Mouse (Mus musculus) limb, embryonic 11.5 days (tissue): Measurements from ENCODE around the gene Cyp2c29. TPM values are rescaled to one million over a fixed set of nuclear protein-coding genes. Genes with fewer than 3 reads are reported as not detected.
"Not testable (repeated sequence)": the region's sequence is repeated elsewhere in the genome, so short reads cannot be mapped to it uniquely, and the experiment has no call there.

ENCODE experiments used
- ATAC-seq: fragments of 200-750 bp; cut with Nextera tagmentation; 2 replicates; pipeline ENCODE4 v1.8.0; 2017; ENCODE audit warnings: low read depth; ENCODE audit not compliant: insufficient number of reproducible peaks, low FRiP score, low TSS enrichment
- DNase-seq: peaks from one replicate; pipeline ENCODE4 v3.0.0-alpha.2; 2015; ENCODE audit warnings: low spot score
- H3K27ac ChIP-seq: fragments of 300-500 bp; sonication (generic); replicated peaks from 2 replicates; pipeline ENCODE4 v1.5.1; 2014; ENCODE audit warnings: low read depth, mild to moderate bottlenecking, low read length
- H3K27me3 ChIP-seq: fragments of 300-500 bp; sonication (generic); 2 replicates; pipeline ENCODE4 v1.6.1; 2014; ENCODE audit warnings: mild to moderate bottlenecking, low read length, mixed read lengths; ENCODE audit not compliant: control insufficient read depth, insufficient read depth
- H3K36me3 ChIP-seq: fragments of 300-500 bp; sonication (generic); 2 replicates; pipeline ENCODE4 v1.6.1; 2014; ENCODE audit warnings: mild to moderate bottlenecking, low read length, moderate library complexity, mixed read lengths; ENCODE audit not compliant: control insufficient read depth, insufficient read depth
- H3K4me1 ChIP-seq: fragments of 300-500 bp; sonication (generic); 2 replicates; pipeline ENCODE4 v1.6.1; 2014; ENCODE audit warnings: low read length, mixed read lengths; ENCODE audit not compliant: control insufficient read depth, insufficient read depth
- H3K4me2 ChIP-seq: fragments of 300-500 bp; sonication (generic); 2 replicates; pipeline ENCODE4 v1.6.1; 2014; ENCODE audit warnings: low read depth, mild to moderate bottlenecking, moderate library complexity; ENCODE audit not compliant: severe bottlenecking
- H3K4me3 ChIP-seq: fragments of 300-500 bp; sonication (generic); 2 replicates; pipeline ENCODE4 v1.5.1; 2014; ENCODE audit warnings: low read depth, low read length
- H3K9ac ChIP-seq: fragments of 300-500 bp; sonication (generic); 2 replicates; pipeline ENCODE4 v1.6.1; 2014; ENCODE audit warnings: mild to moderate bottlenecking, low read length
- H3K9me3 ChIP-seq: fragments of 300-500 bp; sonication (generic); 2 replicates; pipeline ENCODE4 v1.6.1; 2016; ENCODE audit warnings: low read length; ENCODE audit not compliant: control insufficient read depth
- WGBS: fragments of 180-500 bp; shearing (Covaris S2); extraction: QIAGEN DNeasy Blood & Tissue Kit; methylation state at CpG from one replicate; pipeline ENCODE4 v1.1.7; 2014; 5-methylcytosine and 5-hydroxymethylcytosine counted together
- polyA plus RNA-seq: library from polyadenylated mRNA; unstranded; fragments of >200 nt; fragmentation: Nextera tagmentation; extraction: Ambion mirVana; gene quantifications from 2 replicates; pipeline ENCODE4 v1.2.1, GENCODE M21; 2014

The Cyp2c29 gene
- polyA plus RNA-seq = not detected in 2 replicates

DNA sequence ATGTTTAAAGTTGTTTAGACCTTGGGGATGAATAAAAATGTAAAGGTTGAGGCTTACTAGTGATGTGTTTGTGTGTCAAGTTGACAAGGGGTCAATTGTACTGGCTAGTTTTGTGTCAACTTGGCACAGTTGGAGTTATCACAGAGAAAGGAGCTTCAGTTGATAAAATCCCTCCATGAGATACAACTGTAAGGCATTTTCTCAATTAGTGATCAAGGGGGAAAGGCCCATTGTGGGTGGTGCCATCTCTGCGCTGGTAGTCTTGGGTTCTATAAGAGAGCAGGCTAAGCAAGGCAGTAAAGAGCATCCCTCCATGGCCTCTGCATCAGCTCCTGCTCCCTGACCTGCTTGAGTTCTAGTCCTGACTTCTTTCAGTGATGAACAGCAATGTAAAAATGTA is at the start of gene Cyp2c29:
TSS of gene Cyp2c29 (plus strand) at position 301 of the 400 bp plus-strand sequence.
- H3K4me3 ChIP-seq, DNase-seq, H3K4me1 ChIP-seq, H3K9ac ChIP-seq, H3K4me2 ChIP-seq, H3K36me3 ChIP-seq, H3K9me3 ChIP-seq, ATAC-seq, H3K27ac ChIP-seq, H3K27me3 ChIP-seq: not testable (repeated sequence)
- WGBS = no CpG with 5 or more reads among the region's 1 CpGs

DNA sequence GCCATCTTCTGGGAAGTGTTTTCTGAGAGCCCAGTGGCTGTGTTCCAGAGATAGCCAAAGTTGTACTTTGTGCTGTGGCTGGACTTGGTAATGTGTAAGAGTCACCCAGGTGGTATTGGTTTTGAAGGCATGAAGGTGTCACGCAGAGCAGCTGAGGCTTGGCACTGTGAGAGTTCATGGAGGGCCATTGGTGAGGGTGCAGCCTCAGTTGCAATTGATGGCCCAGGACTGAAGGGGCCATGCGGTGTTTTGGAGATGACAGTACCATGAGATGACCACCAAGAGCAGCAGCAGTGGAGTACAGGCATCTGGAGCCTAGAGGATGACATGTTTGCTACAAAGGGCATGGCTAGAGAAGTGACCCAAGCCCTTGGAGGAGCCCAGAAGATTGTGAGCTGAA is 2.2 kb upstream of the Cyp2c29 start:
- not testable (repeated sequence) for H3K27me3 ChIP-seq, H3K4me1 ChIP-seq, ATAC-seq, H3K36me3 ChIP-seq, H3K27ac ChIP-seq, H3K4me2 ChIP-seq, DNase-seq, H3K9me3 ChIP-seq, H3K4me3 ChIP-seq, H3K9ac ChIP-seq
- 70% methylated on average over 2 of the region's 2 CpGs for WGBS

DNA sequence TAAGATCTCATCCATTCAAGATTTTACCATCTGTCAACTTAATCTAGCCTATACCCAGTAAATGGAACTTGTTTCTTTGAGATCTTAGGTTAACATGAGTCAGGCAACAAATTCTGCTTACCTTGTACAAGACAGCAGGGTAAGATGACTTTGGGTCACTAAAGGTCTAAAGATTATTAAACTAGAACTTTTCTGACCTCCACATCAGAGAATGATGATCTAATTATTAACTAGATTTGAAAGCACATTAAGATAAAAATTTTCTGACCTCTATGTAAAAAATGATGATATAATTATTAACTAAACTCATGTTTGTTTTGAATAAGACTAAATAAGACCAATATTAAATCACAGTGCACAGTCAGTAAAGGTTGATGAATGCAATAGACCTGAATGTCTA is 13.6 kb downstream of the Cyp2c29 start:
- Histone ChIP-seq H3K27ac (no peak overlapping the region), H3K9ac (no peak overlapping the region)
- no peak for ATAC-seq

DNA sequence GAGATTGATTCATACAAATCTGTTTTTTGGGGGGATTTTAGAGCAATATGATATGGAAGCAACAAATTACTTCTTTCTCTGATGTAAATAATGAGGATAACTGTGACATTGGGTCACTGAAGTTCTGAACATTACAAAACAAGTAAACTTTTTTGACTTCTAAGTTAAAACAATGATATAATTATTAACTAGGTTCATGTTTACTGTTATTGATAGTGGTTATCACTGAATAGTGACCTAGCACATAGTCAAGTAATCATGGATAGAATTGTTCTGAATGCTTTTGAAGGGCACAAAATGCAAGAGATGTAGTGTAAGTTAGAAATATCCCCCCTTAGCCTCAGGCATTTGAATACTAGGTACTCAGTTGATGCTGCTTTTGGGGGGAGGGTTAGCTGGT is 16.4 kb downstream of the Cyp2c29 start:
- no peaks in the 10 kb centered on the region for H3K36me3 ChIP-seq
- H3K4me2 ChIP-seq = no peak overlapping the region
- no peak overlapping the region for H3K9ac ChIP-seq
- no peak overlapping the region for H3K4me3 ChIP-seq
- ATAC-seq (no peak), DNase-seq (no peak)
- no peaks in the 10 kb centered on the region for H3K4me1 ChIP-seq
- no peaks in the 10 kb centered on the region for H3K27me3 ChIP-seq
- peaks cover 4% of the 10 kb centered on the region; the same call in 1 of the 2 replicates for H3K9me3 ChIP-seq
- H3K27ac ChIP-seq = no peak overlapping the region

More for the DNA sequence above, 13.6 kb downstream of the Cyp2c29 start:
- H3K9me3 ChIP-seq = peaks cover 2% of the 10 kb centered on the region; the same call in 1 of the 2 replicates
- no peaks in the 10 kb centered on the region for H3K4me1 ChIP-seq
- no peak overlapping the region for H3K4me2 ChIP-seq
- DNase-seq = no peak
- no peaks in the 10 kb centered on the region for H3K36me3 ChIP-seq
- no peaks in the 10 kb centered on the region for H3K27me3 ChIP-seq
- H3K4me3 ChIP-seq = no peak overlapping the region

DNA sequence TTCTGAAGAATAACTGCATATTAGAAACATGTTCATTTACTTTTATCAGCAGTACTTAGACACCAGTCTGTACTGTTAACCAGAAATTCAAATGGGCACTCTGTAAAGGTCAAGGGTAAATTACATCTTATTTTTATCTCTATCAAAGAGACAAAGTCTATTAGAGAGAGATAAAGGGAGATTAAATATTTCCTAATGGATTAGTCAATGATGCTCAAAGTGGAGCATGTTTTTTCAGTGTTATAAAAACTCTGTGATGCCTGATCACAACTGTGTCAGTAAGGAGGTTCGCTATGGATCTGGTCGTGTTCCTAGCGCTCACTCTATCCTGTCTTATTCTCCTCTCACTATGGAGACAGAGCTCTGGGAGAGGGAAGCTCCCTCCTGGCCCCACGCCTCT is 17.6 kb downstream of the Cyp2c29 start:
- Histone ChIP-seq H3K27ac (no peak overlapping the region), H3K4me2 (no peak overlapping the region), H3K27me3 (no peaks in the 10 kb centered on the region), H3K36me3 (no peaks in the 10 kb centered on the region), H3K4me1 (no peaks in the 10 kb centered on the region), H3K9ac (no peak overlapping the region), H3K4me3 (no peak overlapping the region), H3K9me3 (peaks cover 4% of the 10 kb centered on the region; the same call in 1 of the 2 replicates)
- DNase-seq = no peak
- 71% methylated on average over 4 of the region's 4 CpGs for WGBS
- no peak for ATAC-seq

DNA sequence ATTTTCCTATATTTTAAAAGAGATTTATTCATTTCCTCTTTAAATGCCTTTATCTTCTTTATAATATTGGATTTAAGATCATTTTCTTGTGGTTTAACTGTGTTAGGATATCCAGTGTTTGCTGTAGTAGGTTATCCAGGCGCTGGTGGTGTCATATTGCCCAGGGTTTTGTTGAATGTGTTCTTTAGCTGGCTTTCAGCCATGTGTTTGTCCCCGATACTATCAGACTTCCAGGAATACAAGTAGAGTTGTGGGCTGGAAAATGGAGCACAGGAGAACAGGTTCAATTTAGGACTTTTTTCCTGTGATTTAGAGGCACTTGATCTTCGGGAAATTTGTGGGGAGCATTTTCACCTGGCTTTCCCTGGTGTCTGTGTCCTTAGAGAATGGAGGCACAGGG is 19.8 kb downstream of the Cyp2c29 start:
- H3K36me3 ChIP-seq = no peaks in the 10 kb centered on the region
- WGBS = 74% methylated on average over 3 of the region's 3 CpGs
- H3K9ac ChIP-seq = no peak overlapping the region
- no peaks in the 10 kb centered on the region for H3K4me1 ChIP-seq
- no peak overlapping the region for H3K4me2 ChIP-seq
- no peak overlapping the region for H3K4me3 ChIP-seq
- DNase-seq (no peak), ATAC-seq (no peak)
- H3K27ac ChIP-seq = no peak overlapping the region
- no peaks in the 10 kb centered on the region for H3K27me3 ChIP-seq
- H3K9me3 ChIP-seq = peaks cover 2% of the 10 kb centered on the region; the same call in 1 of the 2 replicates

Other genes starting within 250 kb of the Cyp2c29 start
- 0.08 TPM in 1 of 2 replicates, not detected in the other for gene Cyp2c65, start 208.4 kb upstream of the Cyp2c29 start, polyA plus RNA-seq
- not detected in 2 replicates for gene Cyp2c66, start 155.5 kb upstream of the Cyp2c29 start, polyA plus RNA-seq
- gene Cyp2c38, start 193.7 kb downstream of the Cyp2c29 start, polyA plus RNA-seq = not detected in 2 replicates
- not detected in 2 replicates for gene Cyp2c39, start 241.5 kb downstream of the Cyp2c29 start, polyA plus RNA-seq